Mouse (Mus musculus) heart, adult 2 months (tissue): ENCODE data around the gene Rap1b. TPM values are rescaled to one million over a fixed set of nuclear protein-coding genes. Genes with fewer than 3 reads are reported as not detected.
"Not testable (repeated sequence)": the region's sequence is repeated elsewhere in the genome, so short reads cannot be mapped to it uniquely, and the experiment has no call there.

Experiments
- DNase-seq, 2 experiments: peaks; one replicate each; pipeline ENCODE4 v3.0.0; 2021
- H3K27ac ChIP-seq: fragments of 200-600 bp; 2 replicates; pipeline ENCODE4 v1.8.1; 2022
- H3K27me3 ChIP-seq: fragments of 200-500 bp; 2 replicates; pipeline ENCODE4 v1.6.1; 2012; ENCODE audit warnings: mild to moderate bottlenecking, low read length, inconsistent platforms, mixed read lengths; ENCODE audit not compliant: control insufficient read depth, insufficient read depth
- H3K36me3 ChIP-seq: fragments of 200-500 bp; 2 replicates; pipeline ENCODE4 v1.6.1; 2012; ENCODE audit warnings: low read length, inconsistent platforms; ENCODE audit not compliant: control insufficient read depth, insufficient read depth
- H3K4me1 ChIP-seq: fragments of 200-500 bp; 2 replicates; pipeline ENCODE4 v1.6.1; 2011; ENCODE audit warnings: low read length; ENCODE audit not compliant: control insufficient read depth, insufficient read depth
- H3K4me3 ChIP-seq: fragments of 200-600 bp; 2 replicates; pipeline ENCODE4 v1.8.1; 2022
- H3K79me2 ChIP-seq: fragments of 200-500 bp; replicated peaks from 2 replicates; pipeline ENCODE4 v1.6.1; 2012; ENCODE audit warnings: mild to moderate bottlenecking, inconsistent platforms, low read length, moderate library complexity, mixed read lengths; ENCODE audit not compliant: control insufficient read depth, insufficient read depth
- H3K9ac ChIP-seq: fragments of 200-500 bp; 2 replicates; pipeline ENCODE4 v1.6.1; 2012; ENCODE audit warnings: low read depth, mild to moderate bottlenecking, control low read depth, inconsistent platforms, low read length, mixed read lengths
- CTCF ChIP-seq: fragments of 200-600 bp; IDR thresholded peaks from 2 replicates; pipeline ENCODE4 v1.8.1; 2022; ENCODE audit warnings: antibody characterized with exemption, mild to moderate bottlenecking, moderate library complexity
- EP300 ChIP-seq: fragments of 200-500 bp; IDR thresholded peaks from 2 replicates; pipeline ENCODE4 v1.6.1; 2011; ENCODE audit warnings: low read depth, low read length, control low read depth; ENCODE audit not compliant: insufficient read depth
- POLR2A ChIP-seq: fragments of 200-500 bp; IDR thresholded peaks from 2 replicates; pipeline ENCODE4 v1.6.1; 2011; ENCODE audit warnings: mild to moderate bottlenecking, low read depth, low read length, control low read depth; ENCODE audit not compliant: insufficient read depth
- whole genome bisulfite sequencing: fragments of 180-500 bp; shearing (Covaris S2); methylation state at CpG from one replicate; pipeline ENCODE4 v1.1.7; 2018; 5-methylcytosine and 5-hydroxymethylcytosine counted together
- intact Hi-C: fragments of 180-260 bp; cut with DNase I; formaldehyde crosslinking; loops from one replicate; pipeline ENCODE4 v1.15.1; 2025
- long read RNA-seq: library from polyadenylated mRNA; stranded (forward); transcript quantifications from one replicate; pipeline ENCODE4 v2.0.0, GENCODE M21; 2021
- polyA plus RNA-seq: library from polyadenylated mRNA; depleted of rRNA; stranded (reverse); fragments of >200 nt; gene quantifications from 2 replicates; pipeline ENCODE4 v1.2.3, GENCODE M21; 2012; rRNA removed
- total RNA-seq, 2 experiments: library from RNA; stranded (reverse); gene quantifications; 2 replicates each; pipeline ENCODE4 v1.2.3; 2021

Rap1b gene
- total RNA-seq = 10 to 100 TPM; 48.0 to 53.4 TPM
- polyA plus RNA-seq = 23.4 and 47.4 TPM in 2 replicates
- long read RNA-seq, transcript Rap1b-201 (8 exons, 2,724 nt) = major isoform, 73 of 79 reads
- long read RNA-seq, partial matches to known transcripts = 1 of 79 reads
- long read RNA-seq, other reads (novel, unspliced or antisense) = 5 of 79 reads

- H3K79me2 ChIP-seq = no peaks in the 10 kb centered on the region
- DNase-seq = peak; percentile 99
- H3K4me3 ChIP-seq = peak within 1 kb of the TSS; percentile 81
- H3K27me3 ChIP-seq = no peaks in the 10 kb centered on the region
- peak within 1 kb of the TSS; percentile 100 for H3K9ac ChIP-seq
- WGBS = 2% methylated on average over 110 of the region's 112 CpGs
- peaks cover 13% of the 10 kb centered on the region for H3K36me3 ChIP-seq
- peak within 1 kb of the TSS; percentile 94 for H3K27ac ChIP-seq
- TF ChIP-seq EP300 = 0 out of 2 replicates have a peak, but pooled peaks have one; percentile 39
- peak; percentile 84 for TF ChIP-seq POLR2A
- no peak for TF ChIP-seq CTCF
- H3K4me1 ChIP-seq = peaks cover 8% of the 10 kb centered on the region
- intact Hi-C loops = loop anchor here (1.0 to 5.0 kb wide), 7 partner anchors 53 to 258 kb away; partner anchors contain the start of genes Nup107 and Slc35e3
Observed at GRCm38 (mm10) chr10:117845597-117846259, at the start of gene Rap1b. Gene Rap1b (minus strand): TSS chr10:117846035.

- Histone ChIP-seq H3K4me3 (no peak overlapping the region), H3K27me3 (no peaks in the 10 kb centered on the region), H3K9ac (no peak overlapping the region), H3K79me2 (no peaks in the 10 kb centered on the region), H3K4me1 (peaks cover 12% of the 10 kb centered on the region), H3K27ac (no peak overlapping the region), H3K36me3 (no peaks in the 10 kb centered on the region)
- 83% methylated on average over 4 of the region's 4 CpGs for WGBS
- no peak for DNase-seq
- intact Hi-C loops = loop anchor here (5.0 kb wide), 2 partner anchors 117 to 152 kb away; no protein-coding TSS in a partner anchor
- TF ChIP-seq POLR2A = no peak
- TF ChIP-seq EP300 = no peak
- no peak for TF ChIP-seq CTCF
Observed at GRCm38 (mm10) chr10:117895186-117895585, 49.4 kb upstream of the Rap1b start.

- H3K4me3 ChIP-seq = no peak overlapping the region
- no peak for DNase-seq
- intact Hi-C loops = loop anchor here (5.0 kb wide), 2 partner anchors 118 to 153 kb away; no protein-coding TSS in a partner anchor
Observed at GRCm38 (mm10) chr10:117894114-117895035, 48.5 kb upstream of the Rap1b start.

DNA sequence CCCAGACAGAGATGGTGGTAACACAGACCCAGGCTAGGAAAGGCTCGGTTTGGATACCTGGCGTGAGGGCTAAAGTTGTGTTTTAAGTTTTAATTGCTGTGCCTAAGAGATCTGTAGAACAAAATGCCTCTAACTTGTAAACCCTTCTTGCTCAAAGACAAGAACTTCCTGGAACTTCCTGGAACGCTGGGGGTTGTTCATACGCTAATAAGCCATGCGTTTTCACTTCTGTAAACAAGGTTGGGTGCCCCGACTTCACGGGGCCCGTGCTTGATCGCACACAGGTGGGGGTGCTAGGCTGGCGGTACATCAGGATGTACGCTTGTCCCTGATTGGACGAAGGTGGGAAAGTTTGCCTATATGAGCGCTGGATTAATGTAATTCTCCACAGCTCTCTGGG lies 47.3 kb upstream of the Rap1b start:
- intact Hi-C loops, H3K4me3 ChIP-seq, H3K36me3 ChIP-seq, H3K27me3 ChIP-seq, H3K79me2 ChIP-seq, H3K9ac ChIP-seq, H3K27ac ChIP-seq: not testable (repeated sequence)
- WGBS = 54% methylated on average over 12 of the region's 13 CpGs
- DNase-seq = peak in 1 of 2 experiments; percentile 15
- H3K4me1 ChIP-seq = peaks cover 10% of the 10 kb centered on the region

More at GRCm38 (mm10) chr10:117894114-117895035, 48.5 kb upstream of the Rap1b start:
- Histone ChIP-seq H3K36me3 (no peaks in the 10 kb centered on the region), H3K79me2 (no peaks in the 10 kb centered on the region), H3K27ac (no peak overlapping the region), H3K4me1 (peaks cover 12% of the 10 kb centered on the region), H3K27me3 (no peaks in the 10 kb centered on the region), H3K9ac (no peak overlapping the region)
- TF ChIP-seq EP300 (no peak), CTCF (no peak), POLR2A (no peak)
- WGBS = 83% methylated on average over 17 of the region's 17 CpGs

GRCm38 (mm10) chr10:117891327-117891726 lies 45.5 kb upstream of the Rap1b start:
- no peak for TF ChIP-seq CTCF
- TF ChIP-seq EP300 = no peak
- no peak for TF ChIP-seq POLR2A
- Histone ChIP-seq H3K27me3 (no peaks in the 10 kb centered on the region), H3K4me1 (peaks cover 2% of the 10 kb centered on the region), H3K27ac (no peak overlapping the region), H3K9ac (no peak overlapping the region), H3K79me2 (no peaks in the 10 kb centered on the region), H3K36me3 (no peaks in the 10 kb centered on the region), H3K4me3 (no peak overlapping the region)
- DNase-seq = no peak
- intact Hi-C loops = no loop called here
- 62% methylated on average over 10 of the region's 10 CpGs for WGBS
